Mouse (Mus musculus) embryonic fibroblast, embryonic 13.5 days (primary cell): ENCODE data around the gene Adamts12. TPM values are rescaled to one million over a fixed set of nuclear protein-coding genes. Genes with fewer than 3 reads are reported as not detected.

Experiments
- H3K27ac ChIP-seq: 2 replicates; pipeline ENCODE4 v1.5.1; 2012; ENCODE audit warnings: low read length, control low read depth, inconsistent platforms; ENCODE audit not compliant: insufficient read depth
- H3K4me1 ChIP-seq: 2 replicates; pipeline ENCODE4 v1.6.1; 2011; ENCODE audit warnings: low read length; ENCODE audit not compliant: control insufficient read depth, insufficient read depth
- H3K4me3 ChIP-seq: 2 replicates; pipeline ENCODE4 v1.5.1; 2011; ENCODE audit warnings: mild to moderate bottlenecking, control low read depth, low read length; ENCODE audit not compliant: insufficient read depth
- CTCF ChIP-seq: IDR thresholded peaks from 2 replicates; pipeline ENCODE4 v1.5.1; 2011; ENCODE audit warnings: mild to moderate bottlenecking, control low read depth, low read length, moderate library complexity, borderline replicate concordance; ENCODE audit not compliant: insufficient read depth
- POLR2A ChIP-seq: IDR thresholded peaks from 2 replicates; pipeline ENCODE4 v1.6.1; 2011; ENCODE audit warnings: low read depth, mild to moderate bottlenecking, control low read depth, low read length, moderate library complexity
- polyA plus RNA-seq: library from polyadenylated mRNA; stranded (reverse); fragments of >200 nt; gene quantifications from 2 replicates; pipeline ENCODE4 v1.2.4, GENCODE M21; 2011; ENCODE audit warnings: low read depth; ENCODE audit not compliant: missing spikeins, insufficient read length

Adamts12 gene
- polyA plus RNA-seq, 1 experiment: 35.1 TPM

- TF ChIP-seq POLR2A: no peak
- TF ChIP-seq CTCF: no peak
- Histone ChIP-seq H3K27ac (peak overlapping the region; percentile 1; the same call in 1 of the 2 replicates), H3K4me1 (peaks cover 2% of the 10 kb centered on the region)
These were observed 94.8 kb downstream of the Adamts12 start for GRCm38 (mm10) chr15:11159386-11159785.

DNA sequence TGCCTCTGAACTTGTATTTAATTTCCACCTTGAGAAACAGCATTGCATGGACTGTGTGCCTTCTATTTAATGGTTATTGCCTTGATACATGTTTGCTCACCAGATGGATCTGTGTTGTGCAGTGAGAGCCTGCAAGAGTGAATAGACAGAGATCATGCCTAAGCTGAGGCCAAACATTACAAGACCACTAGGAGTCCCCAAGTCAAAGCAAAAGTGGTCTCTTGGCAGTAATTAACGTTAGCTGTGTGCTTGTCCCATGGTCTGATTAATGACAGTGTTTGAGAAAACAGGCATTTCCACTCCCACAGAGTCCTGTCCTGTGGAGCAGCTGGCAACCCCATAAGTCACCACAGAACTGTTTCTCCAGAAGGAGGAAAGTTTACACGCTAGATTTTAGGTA, 96.2 kb downstream of the Adamts12 start:
- Histone ChIP-seq H3K4me1 (peaks cover 2% of the 10 kb centered on the region), H3K4me3 (no peak overlapping the region), H3K27ac (no peak overlapping the region)
- TF ChIP-seq POLR2A: no peak

More at GRCm38 (mm10) chr15:11159386-11159785, 94.8 kb downstream of the Adamts12 start:
- no peak overlapping the region for H3K4me3 ChIP-seq

- Histone ChIP-seq H3K4me1 (peaks cover 9% of the 10 kb centered on the region), H3K4me3 (no peak overlapping the region), H3K27ac (no peak overlapping the region)
- TF ChIP-seq POLR2A (no peak), CTCF (no peak)
These were observed 101.3 kb downstream of the Adamts12 start for GRCm38 (mm10) chr15:11165883-11166282.

DNA sequence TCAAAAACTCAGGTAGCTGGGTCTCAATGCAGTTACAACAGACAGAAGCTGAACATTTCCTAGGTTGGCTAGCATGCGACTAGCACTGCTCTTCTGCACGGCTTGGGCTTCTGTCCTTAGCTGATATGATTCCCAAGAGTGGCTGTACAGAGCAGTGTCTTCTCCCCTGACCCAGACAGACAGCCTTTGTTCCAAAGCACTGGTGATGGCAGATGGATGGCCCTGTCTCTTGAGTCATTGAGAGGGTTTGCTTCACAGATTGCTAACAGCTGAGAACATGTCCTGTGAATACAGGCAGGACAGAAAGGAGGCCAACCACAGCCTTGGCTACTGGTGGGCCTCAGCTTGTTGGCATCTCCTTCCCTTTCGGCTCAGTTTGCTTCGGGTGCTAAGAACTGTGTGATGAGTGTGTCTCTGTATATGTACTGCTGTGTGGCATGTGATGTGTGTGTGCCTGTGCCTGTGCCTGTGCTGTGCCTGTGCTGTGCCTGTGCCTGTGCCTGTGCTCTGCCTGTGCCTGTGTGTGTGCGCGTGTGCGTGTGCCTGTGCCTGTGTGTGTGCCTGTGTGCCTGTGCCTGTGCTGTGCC, 109.4 kb downstream of the Adamts12 start:
- Histone ChIP-seq H3K4me3 (no peak overlapping the region), H3K27ac (no peak overlapping the region), H3K4me1 (peaks cover 8% of the 10 kb centered on the region)
- TF ChIP-seq CTCF (no peak), POLR2A (no peak)

DNA sequence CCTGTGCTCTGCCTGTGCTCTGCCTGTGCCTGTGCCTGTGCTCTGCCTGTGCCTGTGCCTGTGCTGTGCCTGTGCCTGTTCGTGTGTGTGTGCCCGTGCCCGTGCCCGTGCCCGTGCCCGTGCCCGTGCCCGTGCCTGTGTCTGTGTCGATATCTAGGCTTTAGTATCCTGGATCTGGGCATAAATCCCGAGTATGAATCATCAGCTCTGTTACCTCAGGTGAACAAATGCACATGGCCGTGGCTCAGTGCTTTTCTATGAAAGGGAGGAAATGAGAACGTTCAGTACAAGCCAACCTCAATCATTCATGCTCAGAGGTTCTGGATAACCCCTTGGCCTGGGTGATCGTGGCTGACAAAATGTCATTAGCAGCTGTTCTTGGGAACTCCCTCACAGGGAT, 110.3 kb downstream of the Adamts12 start:
- no peak for TF ChIP-seq POLR2A
- TF ChIP-seq CTCF: no peak
- H3K27ac ChIP-seq: no peak overlapping the region
- H3K4me1 ChIP-seq: peaks cover 8% of the 10 kb centered on the region
- no peak overlapping the region for H3K4me3 ChIP-seq

- Histone ChIP-seq H3K4me3 (no peak overlapping the region), H3K4me1 (peaks cover 11% of the 10 kb centered on the region), H3K27ac (no peak overlapping the region)
- TF ChIP-seq CTCF (no peak), POLR2A (no peak)
These were observed 112.9 kb downstream of the Adamts12 start for GRCm38 (mm10) chr15:11177448-11177847.

DNA sequence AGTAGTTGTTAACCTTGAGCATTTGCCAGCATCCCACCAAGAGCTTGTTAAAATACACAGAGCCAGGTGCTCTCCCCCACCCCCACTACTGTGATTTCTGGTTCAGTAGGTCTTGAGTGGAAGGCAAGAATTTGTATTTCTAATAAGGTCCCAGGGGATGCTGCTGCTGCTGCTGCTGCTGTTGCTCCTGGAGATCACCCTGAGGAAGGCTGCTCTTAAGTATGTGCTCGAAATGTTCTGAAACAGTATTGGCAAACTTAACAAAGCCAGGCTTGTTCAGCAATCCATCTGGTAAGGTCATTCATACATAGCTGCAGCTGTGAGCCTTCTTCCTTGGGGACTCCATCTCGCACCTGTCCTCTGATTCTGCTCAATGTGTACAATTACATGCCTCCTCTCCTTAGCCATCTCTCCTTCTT, 115.2 kb downstream of the Adamts12 start:
- Histone ChIP-seq H3K4me1 (peaks cover 11% of the 10 kb centered on the region), H3K27ac (no peak overlapping the region), H3K4me3 (no peak overlapping the region)
- TF ChIP-seq POLR2A: no peak

DNA sequence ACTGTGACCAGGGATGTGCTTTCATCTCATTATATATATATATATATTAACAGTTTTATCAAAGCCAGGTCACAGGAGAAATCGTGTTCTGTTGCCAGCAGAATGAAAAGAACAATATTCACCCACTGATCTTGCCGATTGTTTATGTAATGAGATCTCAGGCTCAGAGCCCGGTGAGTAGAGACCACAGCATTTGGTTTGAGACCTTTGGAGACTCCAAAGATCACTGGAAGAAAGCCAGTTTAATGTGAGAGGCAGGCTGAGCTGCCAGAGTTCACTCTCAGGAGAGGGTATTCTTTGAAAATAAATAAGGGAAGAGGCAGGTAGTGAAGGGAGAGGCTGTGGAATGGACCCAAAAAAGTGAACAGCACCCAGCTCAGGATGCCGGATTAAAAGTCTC, 122.1 kb downstream of the Adamts12 start:
- Histone ChIP-seq H3K27ac (no peak overlapping the region), H3K4me1 (no peaks in the 10 kb centered on the region), H3K4me3 (no peak overlapping the region)
- TF ChIP-seq CTCF (no peak), POLR2A (no peak)

GRCm38 (mm10) chr15:11190447-11190846, 125.9 kb downstream of the Adamts12 start:
- TF ChIP-seq POLR2A (no peak), CTCF (no peak)

GRCm38 (mm10) chr15:11192762-11193161, 128.2 kb downstream of the Adamts12 start:
- TF ChIP-seq POLR2A (no peak), CTCF (no peak)
- no peak overlapping the region for H3K4me3 ChIP-seq
- H3K4me1 ChIP-seq: no peaks in the 10 kb centered on the region
- H3K27ac ChIP-seq: no peak overlapping the region

More at GRCm38 (mm10) chr15:11190447-11190846, 125.9 kb downstream of the Adamts12 start:
- no peak overlapping the region for H3K4me3 ChIP-seq
- H3K4me1 ChIP-seq: no peaks in the 10 kb centered on the region
- no peak overlapping the region for H3K27ac ChIP-seq

GRCm38 (mm10) chr15:11197051-11197450, 132.5 kb downstream of the Adamts12 start:
- no peak overlapping the region for H3K27ac ChIP-seq
- TF ChIP-seq CTCF (no peak), POLR2A (no peak)
- no peaks in the 10 kb centered on the region for H3K4me1 ChIP-seq
- H3K4me3 ChIP-seq: no peak overlapping the region
